Mouse (Mus musculus): ENCODE measurements at regions not wholly inside any gene's neighbourhood (a gene's known extent, or its start where the extent isn't known, plus 50 kb on each side); places are given as distances from the start of the nearest gene placed in this dataset.
"Not testable (repeated sequence)": the region's sequence is repeated elsewhere in the genome, so short reads cannot be mapped to it uniquely, and the experiment has no call there.

DNA sequence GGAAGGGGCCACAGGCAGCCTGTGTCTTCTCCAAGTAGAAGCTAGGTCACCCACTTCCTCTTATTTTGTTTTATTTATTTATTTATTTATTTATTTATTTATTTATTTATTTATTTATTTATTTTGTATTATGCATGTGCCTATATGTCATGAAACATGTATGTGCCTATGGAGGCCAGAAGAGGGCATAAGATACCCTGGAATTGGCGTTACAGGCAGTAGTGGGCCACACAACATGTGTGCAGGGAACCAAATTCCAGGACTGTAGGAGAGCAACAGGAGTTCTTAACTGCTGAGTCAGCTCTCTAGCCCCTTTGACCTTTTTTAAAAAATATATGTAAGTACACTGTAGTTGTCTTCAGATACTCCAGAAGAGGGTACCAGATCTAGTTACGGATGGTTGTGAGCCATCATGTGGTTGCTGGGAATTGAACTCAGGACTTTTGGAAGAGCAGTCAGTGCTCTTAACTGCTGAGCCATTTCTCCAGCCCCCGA lies 97.3 kb downstream of the Gm9817 start:
- TF ChIP-seq POLR2A (IDR thresholded peaks at IDR 0.05; ENCODE audit: control insufficient read depth, extremely low read depth, insufficient read depth, low read length, poor library complexity); CTCF (IDR thresholded peaks at IDR 0.05; ENCODE audit: borderline replicate concordance, control insufficient read depth, extremely low read depth, insufficient read depth, low read length, poor library complexity): not testable (repeated sequence)
